Mouse (Mus musculus): ENCODE data around the gene Krt5. TPM values are rescaled to one million over a fixed set of nuclear protein-coding genes. Genes with fewer than 3 reads are reported as not detected.

Krt5 gene
- not detected for polyA plus RNA-seq (2017; shearing (Covaris generic))

GRCm38 (mm10) chr15:101712720-101713119 lies at the start of gene Krt5:
TSS of gene Krt5 (minus strand) at chr15:101712898.

GRCm38 (mm10) chr15:101742711-101743110 lies 30.0 kb upstream of the Krt5 start, which contains the start of gene Krt71:
TSS of gene Krt71 (minus strand) at chr15:101743109.

GRCm38 (mm10) chr15:101694207-101694606 lies 18.5 kb downstream of the Krt5 start, which contains the start of gene Krt6a:
TSS of gene Krt6a (minus strand) at chr15:101694307.

GRCm38 (mm10) chr15:101680187-101680586 lies 32.5 kb downstream of the Krt5 start, which contains the start of gene Krt6b:
TSS of gene Krt6b (minus strand) at chr15:101680287.

Other genes starting within 250 kb of the Krt5 start
- gene Krt81, start 249.1 kb downstream of the Krt5 start, polyA plus RNA-seq (2017; shearing (Covaris generic)) = not detected
- not detected for gene Krt86, start 239.4 kb downstream of the Krt5 start, polyA plus RNA-seq (2017; shearing (Covaris generic))
- 5.7 TPM for gene Krt83, start 221.4 kb downstream of the Krt5 start, polyA plus RNA-seq (2017; shearing (Covaris generic))
- gene Gm49425, start 195.6 kb downstream of the Krt5 start, polyA plus RNA-seq (2017; shearing (Covaris generic)) = not detected
- not detected for gene Krt84, start 180.1 kb downstream of the Krt5 start, polyA plus RNA-seq (2017; shearing (Covaris generic))
- gene Krt82, start 162.2 kb downstream of the Krt5 start, polyA plus RNA-seq (2017; shearing (Covaris generic)) = not detected
- gene Krt90, start 149.9 kb downstream of the Krt5 start, polyA plus RNA-seq (2017; shearing (Covaris generic)) = not detected
- gene Krt75, start 139.0 kb downstream of the Krt5 start, polyA plus RNA-seq (2017; shearing (Covaris generic)) = not detected
- not detected for gene Gm5414, start 84.7 kb downstream of the Krt5 start, polyA plus RNA-seq (2017; shearing (Covaris generic))
- not detected for gene Gm5478, start 65.5 kb downstream of the Krt5 start, polyA plus RNA-seq (2017; shearing (Covaris generic))
- gene Krt6b, start 32.6 kb downstream of the Krt5 start, polyA plus RNA-seq (2017; shearing (Covaris generic)) = not detected
- not detected for gene Krt6a, start 18.6 kb downstream of the Krt5 start, polyA plus RNA-seq (2017; shearing (Covaris generic))
- not detected for gene Krt71, start 30.2 kb upstream of the Krt5 start, polyA plus RNA-seq (2017; shearing (Covaris generic))
- not detected for gene Krt72, start 73.6 kb upstream of the Krt5 start, polyA plus RNA-seq (2017; shearing (Covaris generic))
- not detected for gene Krt73, start 89.4 kb upstream of the Krt5 start, polyA plus RNA-seq (2017; shearing (Covaris generic))
- not detected for gene Krt2, start 105.3 kb upstream of the Krt5 start, polyA plus RNA-seq (2017; shearing (Covaris generic))
- gene Krt1, start 137.9 kb upstream of the Krt5 start, polyA plus RNA-seq (2017; shearing (Covaris generic)) = not detected
- not detected for gene Krt77, start 156.8 kb upstream of the Krt5 start, polyA plus RNA-seq (2017; shearing (Covaris generic))
- gene Krt76, start 180.0 kb upstream of the Krt5 start, polyA plus RNA-seq (2017; shearing (Covaris generic)) = not detected
- gene Krt4, start 211.8 kb upstream of the Krt5 start, polyA plus RNA-seq (2017; shearing (Covaris generic)) = not detected
- gene Krt79, start 227.4 kb upstream of the Krt5 start, polyA plus RNA-seq (2017; shearing (Covaris generic)) = not detected
- not detected for gene Krt78, start 241.4 kb upstream of the Krt5 start, polyA plus RNA-seq (2017; shearing (Covaris generic))